In the genomic region with DNA sequence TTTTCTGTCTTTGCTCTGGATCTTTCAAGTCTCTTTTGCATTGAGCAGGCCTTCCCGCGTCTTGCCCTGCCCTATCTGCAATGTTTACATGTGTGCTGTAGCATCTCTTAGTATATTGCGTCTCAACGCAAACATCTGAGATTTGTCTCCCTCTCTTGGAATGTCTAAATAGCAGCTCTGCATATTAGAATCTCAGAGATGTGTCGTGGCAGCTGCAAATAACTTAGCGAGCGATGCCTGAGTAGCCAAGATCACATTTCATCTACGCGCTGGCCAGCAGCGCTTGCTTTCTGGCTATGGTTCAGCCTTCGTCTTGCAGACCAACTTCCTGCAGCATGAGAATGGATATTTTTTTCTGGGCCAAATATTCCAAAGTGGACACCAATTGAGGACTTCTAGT, we compare ENCODE assay signal across 10 mouse cellular contexts.
DNase-seq lines count a peak whose midpoint lies in the region; ATAC-seq and TF ChIP-seq lines count a peak whose summit lies in the region.
"Had no signal": no experiment of that assay in that cellular context is flagged by ENCODE, and none has a peak within 500 bp of the region (broad histone marks: within the 10 kb centered on the region; RNA-seq: fewer than 3 reads in every experiment).

No protein-coding gene starts in this region.

- no peak overlapping the region for H3ac ChIP-seq in myocyte (ENCODE audit: control insufficient read depth, insufficient read length)

- intact Hi-C loops in gastrocnemius, adult 2 months (cut with DNase I), result loop anchor here (10.0 kb wide), 1 partner anchor 645 kb away; no protein-coding TSS in a partner anchor
- intact Hi-C loops in left cerebral cortex, postnatal 36 days (cut with DNase I), result no loop called here

- no peak overlapping the region for H3K27ac ChIP-seq in kidney, embryonic 14.5 days (ENCODE audit: low read depth, low read length)
- H3K27ac ChIP-seq in gastrocnemius, adult 2 months, result no peak overlapping the region; the same call in 1 of the 2 replicates
- H3K27ac ChIP-seq in kidney, embryonic 15.5 days, result 0 out of 2 replicates have a peak overlapping the region, but pooled peaks have one; percentile 10
- H3K27ac ChIP-seq: midbrain, embryonic 12.5 days had no signal

- no peak for ATAC-seq in kidney, embryonic 14.5 days (ENCODE audit: low FRiP score, low TSS enrichment)
- ATAC-seq in kidney, embryonic 15.5 days (replicated peaks; ENCODE audit: low FRiP score), result no peak

- no peaks in the 10 kb centered on the region for H3K27me3 ChIP-seq in kidney, embryonic 14.5 days (ENCODE audit: control insufficient read depth, insufficient read depth, low read length)
- no peaks in the 10 kb centered on the region for H3K27me3 ChIP-seq in kidney, embryonic 15.5 days
- no peaks in the 10 kb centered on the region for H3K27me3 ChIP-seq in myocyte (ENCODE audit: control insufficient read depth, insufficient read depth, insufficient read length)
- H3K27me3 ChIP-seq: midbrain, embryonic 12.5 days had no signal

- no peak overlapping the region for H3K9ac ChIP-seq in kidney, embryonic 14.5 days (ENCODE audit: low read depth, low read length)
- no peak overlapping the region for H3K9ac ChIP-seq in kidney, embryonic 15.5 days
- H3K9ac ChIP-seq: midbrain, embryonic 12.5 days had no signal

- TF ChIP-seq POLR2A in myocyte (IDR thresholded peaks at IDR 0.05; ENCODE audit: insufficient read length, low read depth), result no peak

- peak; percentile 15; the same call in 1 of the 2 replicates for TF ChIP-seq CTCF in gastrocnemius, adult 2 months (IDR thresholded peaks at IDR 0.05)

- no peaks in the 10 kb centered on the region for H3K9me3 ChIP-seq in kidney, embryonic 14.5 days (ENCODE audit: control insufficient read depth, low read length)
- no peaks in the 10 kb centered on the region for H3K9me3 ChIP-seq in kidney, embryonic 15.5 days (replicated peaks)
- H3K9me3 ChIP-seq: midbrain, embryonic 12.5 days had no signal

- no peaks in the 10 kb centered on the region for H3K36me3 ChIP-seq in kidney, embryonic 14.5 days (ENCODE audit: control insufficient read depth, insufficient read depth, low read length)
- H3K36me3 ChIP-seq in kidney, embryonic 15.5 days, result no peaks in the 10 kb centered on the region
- H3K36me3 ChIP-seq in myocyte (ENCODE audit: control insufficient read depth, insufficient read depth), result no peaks in the 10 kb centered on the region
- H3K36me3 ChIP-seq: midbrain, embryonic 12.5 days had no signal

- no peak overlapping the region for H3K4me2 ChIP-seq in kidney, embryonic 14.5 days (replicated peaks; ENCODE audit: low read depth, low read length)
- H3K4me2 ChIP-seq in kidney, embryonic 15.5 days, result no peak overlapping the region
- H3K4me2 ChIP-seq in myocyte (ENCODE audit: low read depth), result peak overlapping the region; percentile 65
- H3K4me2 ChIP-seq: midbrain, embryonic 12.5 days had no signal

- peak; percentile 7 for DNase-seq in kidney, adult 11 months
- DNase-seq in gastrocnemius, adult 2 months, result peak; percentile 75
- no peak for DNase-seq in thymus, postnatal 36 days
- DNase-seq in left cerebral cortex, postnatal 36 days (ENCODE audit: low spot score in 2 of 2), result no peak
- DNase-seq in spleen, postnatal 36 days (ENCODE audit: low spot score in 2 of 2), result no peak
- DNase-seq: cerebellum, adult 11 months had no signal

- no peaks in the 10 kb centered on the region for H3K79me2 ChIP-seq in myocyte (ENCODE audit: control insufficient read depth, insufficient read depth)

- H3K4me3 ChIP-seq in kidney, embryonic 14.5 days (ENCODE audit: low read length), result no peak overlapping the region
- no peak overlapping the region for H3K4me3 ChIP-seq in gastrocnemius, adult 2 months
- no peak overlapping the region for H3K4me3 ChIP-seq in kidney, embryonic 15.5 days (replicated peaks)
- H3K4me3 ChIP-seq in myocyte, result no peak overlapping the region
- H3K4me3 ChIP-seq: midbrain, embryonic 12.5 days had no signal

- WGBS in kidney, embryonic 14.5 days, result 50% methylated on average over 11 of the region's 11 CpGs
- WGBS in kidney, embryonic 15.5 days, result 44% methylated on average over 11 of the region's 11 CpGs

- H3K4me1 ChIP-seq in kidney, embryonic 14.5 days (ENCODE audit: control insufficient read depth, insufficient read depth, low read length), result no peaks in the 10 kb centered on the region; the same call in 1 of the 2 replicates
- H3K4me1 ChIP-seq in kidney, embryonic 15.5 days, result peaks cover 8% of the 10 kb centered on the region
- H3K4me1 ChIP-seq: midbrain, embryonic 12.5 days had no signal

TF ChIP-seq in myocyte, 11 proteins besides CTCF, POLR2A, EP300 and RAD21:
- no peak for TF ChIP-seq TCF3 (IDR thresholded peaks at IDR 0.05; ENCODE audit: insufficient read length, low read depth)
- peak; percentile 91 to 95 (median 93) for TF ChIP-seq MYOD1 (IDR thresholded peaks at IDR 0.05; ENCODE audit: control insufficient read depth in 1 of 3, insufficient read length in 2 of 3, low read depth in 2 of 3)
- peak in 2 of 3 experiments; percentile 51 to 66 for TF ChIP-seq MYOG (IDR thresholded peaks at IDR 0.05; ENCODE audit: control insufficient read depth in 1 of 3, insufficient read depth in 1 of 3, insufficient read length in 2 of 3, low read depth in 2 of 3)

Comparison
In these comparisons a context has a peak if more than half of its experiments do, and no peak if none do; other contexts are left out.
1. DNase-seq: peak in kidney, adult 11 months (single experiment) and gastrocnemius, adult 2 months (single experiment); none in thymus, postnatal 36 days (0 of 2), left cerebral cortex, postnatal 36 days (0 of 2) and spleen, postnatal 36 days (0 of 2).